Mouse (Mus musculus) midbrain, embryonic 12.5 days (tissue): ENCODE measurements around the gene Fam234b. TPM values are rescaled to one million over a fixed set of nuclear protein-coding genes. Genes with fewer than 3 reads are reported as not detected.

ENCODE experiments used
- ATAC-seq: fragments of 200-750 bp; cut with Nextera tagmentation; 2 replicates; pipeline ENCODE4 v1.8.0; 2017; ENCODE audit warnings: low read depth, moderate TSS enrichment, moderate library complexity; ENCODE audit not compliant: low FRiP score
- H3K27ac ChIP-seq: fragments of 300-500 bp; sonication (generic); replicated peaks from 2 replicates; pipeline ENCODE4 v1.5.1; 2016; ENCODE audit warnings: mild to moderate bottlenecking
- H3K27me3 ChIP-seq: fragments of 300-500 bp; sonication (generic); 2 replicates; pipeline ENCODE4 v1.6.1; 2016; ENCODE audit warnings: mild to moderate bottlenecking
- H3K36me3 ChIP-seq: fragments of 300-500 bp; sonication (generic); 2 replicates; pipeline ENCODE4 v1.6.1; 2016
- H3K4me1 ChIP-seq: fragments of 300-500 bp; sonication (generic); 2 replicates; pipeline ENCODE4 v1.6.1; 2016
- H3K4me2 ChIP-seq: fragments of 300-500 bp; sonication (generic); replicated peaks from 2 replicates; pipeline ENCODE4 v1.6.1; 2016; ENCODE audit warnings: mild to moderate bottlenecking, moderate library complexity
- H3K4me3 ChIP-seq: fragments of 300-500 bp; sonication (generic); 2 replicates; pipeline ENCODE4 v1.5.1; 2016; ENCODE audit warnings: mild to moderate bottlenecking
- H3K9ac ChIP-seq: fragments of 300-500 bp; sonication (generic); replicated peaks from 2 replicates; pipeline ENCODE4 v1.6.1; 2016; ENCODE audit warnings: mild to moderate bottlenecking, moderate library complexity
- H3K9me3 ChIP-seq: fragments of 300-500 bp; sonication (generic); 2 replicates; pipeline ENCODE4 v1.6.1; 2016; ENCODE audit warnings: mild to moderate bottlenecking
- WGBS: fragments of 180-500 bp; shearing (Covaris S2); methylation state at CpG from one replicate; pipeline ENCODE4 v1.1.7; 2016; 5-methylcytosine and 5-hydroxymethylcytosine counted together
- polyA plus RNA-seq: library from polyadenylated mRNA; unstranded; fragments of >200 nt; fragmentation: Nextera tagmentation; extraction: Ambion mirVana; gene quantifications from 2 replicates; pipeline ENCODE4 v1.2.1, GENCODE M21; 2016

Fam234b gene
- polyA plus RNA-seq, 1 experiment from 2014 or later, result 39.0 TPM

DNA sequence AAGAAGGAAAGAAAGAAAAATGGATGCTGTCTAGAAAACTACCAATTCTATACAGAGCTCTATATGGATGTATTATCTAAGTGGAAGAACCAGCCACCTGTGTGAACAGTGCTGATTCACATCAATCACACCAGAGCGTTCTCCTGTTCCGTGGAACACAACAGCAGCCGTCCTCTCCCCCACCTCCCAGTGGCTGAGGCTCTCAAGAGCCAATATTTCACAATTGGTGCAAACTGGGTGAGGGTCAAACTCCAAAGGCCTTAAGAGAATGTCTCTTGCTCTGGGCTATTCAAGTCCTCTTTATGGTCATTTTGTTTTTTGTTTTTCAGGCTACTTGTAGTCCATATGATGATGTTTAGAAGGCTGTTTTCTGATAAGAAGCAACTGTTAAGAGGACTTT, 32.6 kb upstream of the Fam234b start:
- no peak overlapping the region for H3K27ac ChIP-seq
- peaks cover 21% of the 10 kb centered on the region for H3K27me3 ChIP-seq
- H3K9ac ChIP-seq, result no peak overlapping the region
- peaks cover 12% of the 10 kb centered on the region for H3K4me1 ChIP-seq
- H3K4me2 ChIP-seq, result no peak overlapping the region
- no peak for ATAC-seq
- 92% methylated on average over 3 of the region's 3 CpGs for WGBS
- H3K36me3 ChIP-seq, result no peaks in the 10 kb centered on the region
- no peak overlapping the region for H3K4me3 ChIP-seq
- no peaks in the 10 kb centered on the region for H3K9me3 ChIP-seq

DNA sequence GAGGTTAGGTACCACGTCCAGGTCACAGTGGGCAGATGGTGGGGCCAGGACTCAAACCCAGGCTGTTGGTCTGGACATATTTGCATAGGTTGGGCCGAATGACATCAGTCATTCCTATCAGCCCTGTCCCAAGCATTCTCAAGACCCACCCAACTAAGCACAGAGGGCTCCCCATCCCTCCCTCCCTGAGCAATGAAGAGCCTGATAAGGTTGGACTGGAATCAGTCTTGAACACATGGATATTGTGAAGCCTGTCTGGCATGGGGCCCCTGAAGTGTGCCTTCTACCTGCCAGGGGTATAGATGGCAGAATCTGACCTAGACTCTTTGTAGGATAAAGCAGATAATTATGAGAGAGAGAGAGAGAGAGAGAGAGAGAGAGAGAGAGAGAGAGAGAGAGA, 32.1 kb upstream of the Fam234b start:
- no peak overlapping the region for H3K4me2 ChIP-seq
- peaks cover 21% of the 10 kb centered on the region for H3K27me3 ChIP-seq
- H3K9ac ChIP-seq, result no peak overlapping the region
- peaks cover 12% of the 10 kb centered on the region for H3K4me1 ChIP-seq
- WGBS, result 72% methylated on average over 2 of the region's 2 CpGs
- no peaks in the 10 kb centered on the region for H3K9me3 ChIP-seq
- H3K36me3 ChIP-seq, result no peaks in the 10 kb centered on the region
- no peak overlapping the region for H3K4me3 ChIP-seq
- H3K27ac ChIP-seq, result no peak overlapping the region
- ATAC-seq, result no peak

DNA sequence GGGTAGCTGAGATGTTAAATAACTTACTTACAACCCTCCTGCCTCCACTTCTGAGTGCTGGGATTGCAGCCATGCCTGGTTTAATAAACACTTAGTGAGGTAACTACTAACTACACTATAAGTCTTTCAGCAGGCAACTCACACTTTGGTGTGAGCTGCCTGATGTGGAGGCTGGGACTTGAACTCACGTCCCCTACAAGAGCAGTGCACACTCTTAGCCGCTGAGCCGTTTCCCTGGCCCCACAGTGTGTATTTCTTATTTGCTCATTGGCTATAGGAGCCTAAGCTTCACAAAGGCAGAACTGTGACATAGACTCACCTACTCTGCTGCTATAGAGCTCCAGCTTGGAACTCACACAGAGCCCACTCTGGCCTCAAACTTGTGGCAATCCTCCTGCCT, 31.5 kb upstream of the Fam234b start:
- 92% methylated on average over 3 of the region's 3 CpGs for WGBS
- Histone ChIP-seq H3K4me3 (no peak overlapping the region), H3K9ac (no peak overlapping the region), H3K27ac (no peak overlapping the region), H3K27me3 (peaks cover 21% of the 10 kb centered on the region), H3K9me3 (no peaks in the 10 kb centered on the region), H3K36me3 (no peaks in the 10 kb centered on the region), H3K4me1 (peaks cover 12% of the 10 kb centered on the region), H3K4me2 (no peak overlapping the region)
- no peak for ATAC-seq

DNA sequence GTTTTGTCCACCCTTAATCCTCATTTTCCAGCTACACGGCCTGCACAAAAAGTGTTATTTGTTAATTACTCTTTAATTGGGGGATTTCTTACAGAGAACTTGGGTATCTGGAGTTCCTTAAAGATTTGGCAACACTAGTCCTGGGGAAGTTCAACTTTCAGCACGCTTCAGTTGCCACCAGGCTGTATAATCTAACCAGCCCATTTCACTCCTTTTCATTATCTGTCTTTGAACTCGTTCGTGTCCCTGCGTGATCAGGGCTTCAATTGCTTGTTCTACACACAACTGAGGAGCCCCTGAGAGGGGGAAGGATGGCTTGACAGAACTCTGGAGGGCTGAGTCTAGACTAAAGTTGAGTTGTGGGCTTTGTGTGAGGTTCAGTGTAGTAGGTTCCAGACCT, 31.1 kb upstream of the Fam234b start:
- WGBS, result 47% methylated on average over 5 of the region's 5 CpGs

DNA sequence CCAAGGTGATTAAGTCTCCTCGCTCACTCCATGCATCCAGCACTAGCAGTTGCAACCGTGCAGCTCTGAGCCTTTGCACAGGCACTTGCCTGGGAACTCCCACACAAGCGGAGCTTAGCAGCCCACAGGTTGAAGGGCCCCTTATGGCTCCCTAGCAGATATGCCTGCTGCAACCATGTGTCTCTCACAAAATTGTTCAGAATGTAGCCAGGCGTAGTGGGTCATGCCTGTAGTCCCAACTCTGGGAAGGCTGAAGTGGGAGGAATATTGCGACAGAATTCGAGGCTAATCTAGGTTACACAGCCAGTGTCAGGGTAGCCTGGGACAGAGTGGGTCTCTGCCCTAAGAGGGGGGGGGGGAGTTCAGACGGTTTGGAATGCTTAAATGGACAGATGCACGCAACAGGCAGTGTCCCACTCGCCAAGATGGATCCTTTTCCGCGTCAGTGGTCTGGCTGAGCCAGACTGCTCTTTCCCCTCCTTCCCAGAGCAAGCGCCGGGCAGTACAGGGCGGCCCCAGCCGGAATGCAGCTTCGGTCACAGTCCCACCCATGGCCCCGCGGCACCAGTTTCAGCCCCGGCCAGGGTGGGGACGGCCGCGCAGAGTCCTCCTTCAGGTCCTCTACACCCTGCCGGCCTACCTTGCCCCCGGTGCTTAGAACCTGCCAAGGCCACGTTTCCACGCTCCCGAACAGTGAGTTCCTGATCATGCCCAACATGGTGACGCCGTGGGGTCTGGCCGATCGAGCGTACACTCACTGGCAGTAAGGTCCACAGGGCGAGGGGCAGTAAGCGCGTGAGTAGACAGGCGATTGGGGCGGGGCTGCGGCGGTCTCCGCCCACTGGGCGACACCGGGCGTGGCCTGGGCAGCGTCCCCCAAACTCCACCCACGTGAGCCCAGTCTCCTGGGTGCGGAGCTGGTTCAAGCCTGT, 30.1 kb upstream of the Fam234b start:
- Histone ChIP-seq H3K9me3 (no peaks in the 10 kb centered on the region), H3K27ac (no peak overlapping the region)
- 3% methylated on average over 46 of the region's 46 CpGs for WGBS

More for the DNA sequence above, 31.1 kb upstream of the Fam234b start:
- Histone ChIP-seq H3K4me3 (no peak overlapping the region), H3K9me3 (no peaks in the 10 kb centered on the region), H3K4me1 (peaks cover 12% of the 10 kb centered on the region), H3K27ac (no peak overlapping the region), H3K27me3 (peaks cover 21% of the 10 kb centered on the region), H3K9ac (no peak overlapping the region), H3K36me3 (no peaks in the 10 kb centered on the region), H3K4me2 (no peak overlapping the region)
- ATAC-seq, result no peak

DNA sequence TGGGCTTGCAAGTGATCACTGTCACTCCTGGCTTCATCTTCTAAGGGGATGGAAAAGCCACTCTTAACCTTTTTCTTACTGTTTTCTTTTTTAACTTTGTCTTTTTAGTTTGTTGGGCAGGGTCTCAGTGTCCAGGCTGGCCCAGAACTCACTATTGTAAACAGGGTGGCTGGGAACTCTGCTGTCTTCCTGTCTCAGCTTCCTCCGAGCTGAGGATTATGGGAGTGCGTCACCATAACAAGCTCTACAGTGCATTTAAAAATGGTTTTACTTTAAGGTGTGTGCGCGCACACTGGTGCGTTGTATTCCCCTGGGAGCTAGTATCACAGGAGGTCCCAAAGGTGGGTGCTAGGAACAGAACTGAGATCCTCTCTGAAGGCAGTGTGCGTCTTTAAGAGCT, 29.3 kb upstream of the Fam234b start:
- Histone ChIP-seq H3K27ac (no peak overlapping the region), H3K4me2 (peak overlapping the region; percentile 77), H3K4me1 (peaks cover 12% of the 10 kb centered on the region), H3K4me3 (peak overlapping the region; percentile 49), H3K9me3 (no peaks in the 10 kb centered on the region), H3K9ac (peak overlapping the region; percentile 60; the same call in 1 of the 2 replicates), H3K27me3 (peaks cover 21% of the 10 kb centered on the region), H3K36me3 (no peaks in the 10 kb centered on the region)
- no peak for ATAC-seq
- 78% methylated on average over 6 of the region's 6 CpGs for WGBS

More for the DNA sequence above, 30.1 kb upstream of the Fam234b start:
- Histone ChIP-seq H3K4me3 (peak overlapping the region; percentile 49), H3K4me1 (peaks cover 12% of the 10 kb centered on the region), H3K9ac (peak overlapping the region; percentile 60; the same call in 1 of the 2 replicates), H3K4me2 (peak overlapping the region; percentile 77), H3K27me3 (peaks cover 21% of the 10 kb centered on the region), H3K36me3 (no peaks in the 10 kb centered on the region)
- peak; percentile 90 for ATAC-seq

DNA sequence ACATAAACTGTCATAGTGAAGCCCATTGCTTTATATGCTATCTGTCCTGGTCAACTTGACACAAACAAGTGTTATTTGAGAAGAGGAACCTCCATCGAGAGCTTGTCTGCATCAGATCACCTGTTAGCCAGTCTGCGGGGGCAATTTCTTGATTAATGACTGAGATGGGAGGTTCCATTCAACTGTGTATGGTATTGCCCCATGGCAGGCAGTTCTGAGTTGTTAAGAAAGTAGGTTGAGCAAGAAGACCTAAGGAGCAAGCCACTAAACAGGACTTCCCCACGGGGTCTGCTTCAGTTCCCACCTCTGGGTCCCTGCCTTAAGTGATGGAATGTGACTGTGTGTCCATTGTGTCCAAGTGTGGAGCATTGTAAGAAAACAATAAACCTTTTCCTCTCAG, 28.5 kb upstream of the Fam234b start:
- no peak overlapping the region for H3K4me2 ChIP-seq
- H3K9ac ChIP-seq, result no peak overlapping the region
- H3K4me3 ChIP-seq, result no peak overlapping the region
- no peak overlapping the region for H3K27ac ChIP-seq
- H3K36me3 ChIP-seq, result no peaks in the 10 kb centered on the region
- H3K4me1 ChIP-seq, result peaks cover 12% of the 10 kb centered on the region
- ATAC-seq, result no peak
- no peaks in the 10 kb centered on the region for H3K9me3 ChIP-seq
- H3K27me3 ChIP-seq, result peaks cover 21% of the 10 kb centered on the region
- 90% methylated on average over 3 of the region's 3 CpGs for WGBS

DNA sequence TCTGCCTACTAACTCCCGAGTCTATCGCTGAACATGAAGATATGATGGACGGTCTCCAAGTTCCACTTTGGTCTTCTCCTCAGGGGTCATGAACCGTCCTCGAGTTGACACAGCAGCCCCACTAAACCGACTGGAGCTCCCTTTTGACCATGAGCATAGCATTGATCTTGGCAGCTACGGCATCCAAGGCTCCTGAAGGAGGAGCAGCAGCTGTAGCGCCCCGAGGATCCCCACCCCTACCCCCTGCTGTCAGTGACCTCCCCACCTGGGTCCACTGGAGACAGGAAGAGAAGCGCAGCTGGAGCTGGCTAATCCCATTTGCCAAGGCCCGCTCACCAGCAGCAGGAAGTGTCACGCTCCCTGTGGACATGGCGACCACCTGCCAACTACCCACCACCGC, 26.0 kb upstream of the Fam234b start:
- peaks cover 12% of the 10 kb centered on the region for H3K4me1 ChIP-seq
- H3K9me3 ChIP-seq, result no peaks in the 10 kb centered on the region
- no peaks in the 10 kb centered on the region for H3K36me3 ChIP-seq
- H3K9ac ChIP-seq, result no peak overlapping the region
- no peak for ATAC-seq
- no peak overlapping the region for H3K4me3 ChIP-seq
- peaks cover 10% of the 10 kb centered on the region for H3K27me3 ChIP-seq
- H3K27ac ChIP-seq, result no peak overlapping the region
- no peak overlapping the region for H3K4me2 ChIP-seq
- 71% methylated on average over 14 of the region's 14 CpGs for WGBS

DNA sequence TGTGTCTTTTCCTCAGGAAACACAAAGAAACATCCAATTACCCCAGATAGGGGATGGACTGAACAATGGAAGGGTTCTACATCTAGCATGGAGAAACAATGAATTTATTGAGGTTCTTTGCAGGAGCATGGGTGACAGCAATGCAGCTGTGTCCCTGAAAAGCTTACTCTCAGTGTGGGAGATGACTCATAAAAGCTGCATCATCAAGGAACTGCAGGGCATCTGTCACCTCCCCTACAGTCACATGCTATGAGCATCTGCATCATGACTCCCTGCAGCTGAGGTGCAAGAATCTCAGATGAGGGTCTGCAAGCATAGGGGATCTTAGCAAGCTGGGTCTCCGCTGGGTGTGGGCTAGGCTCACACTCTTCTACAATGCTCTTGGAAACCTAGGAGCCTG, 22.8 kb upstream of the Fam234b start:
- ATAC-seq, result no peak

DNA sequence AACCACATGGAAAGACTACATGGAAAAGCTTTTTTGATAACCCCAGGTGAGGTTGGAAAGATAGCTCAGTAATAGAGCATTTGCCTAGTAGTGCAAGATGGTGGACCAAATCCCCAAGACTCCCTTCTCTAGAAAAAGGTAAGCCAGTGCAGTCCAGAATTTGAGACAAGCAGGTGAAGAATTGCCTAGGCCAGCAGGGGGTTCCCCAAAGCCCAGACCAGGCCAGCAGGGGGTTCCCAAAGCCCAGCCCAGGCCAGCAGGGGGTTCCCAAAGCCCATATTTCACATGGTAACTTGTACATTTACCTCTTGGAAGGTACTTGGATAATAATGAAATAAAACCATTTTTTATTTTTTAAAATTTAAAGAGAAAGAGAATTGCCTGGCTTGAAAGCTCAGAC, 20.5 kb upstream of the Fam234b start:
- no peaks in the 10 kb centered on the region for H3K9me3 ChIP-seq
- no peak for ATAC-seq
- H3K27ac ChIP-seq, result no peak overlapping the region
- H3K4me3 ChIP-seq, result no peak overlapping the region
- H3K4me2 ChIP-seq, result no peak overlapping the region
- H3K27me3 ChIP-seq, result no peaks in the 10 kb centered on the region; the same call in 1 of the 2 replicates
- no peaks in the 10 kb centered on the region for H3K4me1 ChIP-seq
- no peak overlapping the region for H3K9ac ChIP-seq
- H3K36me3 ChIP-seq, result no peaks in the 10 kb centered on the region

More for the DNA sequence above, 22.8 kb upstream of the Fam234b start:
- Histone ChIP-seq H3K4me2 (no peak overlapping the region), H3K9ac (no peak overlapping the region), H3K27me3 (no peaks in the 10 kb centered on the region; the same call in 1 of the 2 replicates), H3K4me1 (no peaks in the 10 kb centered on the region), H3K9me3 (no peaks in the 10 kb centered on the region), H3K4me3 (no peak overlapping the region), H3K27ac (no peak overlapping the region), H3K36me3 (no peaks in the 10 kb centered on the region)
- 100% methylated on average over 1 of the region's 1 CpGs for WGBS

DNA sequence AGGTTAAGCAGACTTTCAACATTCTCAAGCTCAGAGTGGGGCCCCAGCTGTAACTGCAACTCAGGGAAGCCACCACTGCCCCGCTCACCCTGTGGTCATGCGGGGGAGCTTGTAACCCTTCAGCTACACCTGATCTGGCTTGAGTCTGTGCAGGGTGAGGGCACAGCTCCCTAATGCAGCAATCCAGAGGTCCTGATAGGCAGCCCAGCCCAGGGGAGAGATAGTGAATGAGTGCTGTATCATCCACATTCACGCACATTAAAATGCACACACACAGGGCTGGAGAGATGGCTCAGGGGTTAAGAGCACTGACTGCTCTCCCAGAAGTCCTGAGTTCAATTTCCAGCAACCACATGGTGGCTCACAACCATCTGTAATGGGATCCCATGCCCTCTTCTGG, 19.2 kb upstream of the Fam234b start:
- WGBS, result 57% methylated on average over 3 of the region's 3 CpGs

DNA sequence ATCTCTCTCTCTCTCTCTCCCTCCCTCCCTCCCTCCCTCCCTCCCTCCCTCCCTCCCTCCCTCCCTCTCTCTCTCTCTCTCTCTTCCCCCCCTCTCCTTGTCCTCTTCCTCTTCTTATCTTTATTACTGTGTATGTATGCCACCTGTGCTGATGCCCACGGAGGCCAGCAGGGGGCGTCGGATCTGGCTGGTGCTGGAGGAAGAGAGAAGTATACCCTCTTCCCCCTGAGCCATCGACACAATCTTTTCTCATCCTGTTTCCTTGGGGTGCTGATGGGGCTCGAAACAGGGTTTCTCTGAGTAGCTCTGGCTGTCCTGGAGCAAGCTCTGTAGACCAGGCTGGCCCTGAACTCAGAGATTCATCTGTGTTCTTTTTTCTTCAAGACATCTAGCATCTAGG, 14.9 kb upstream of the Fam234b start:
- WGBS, result 63% methylated on average over 5 of the region's 5 CpGs
- Histone ChIP-seq H3K4me3 (no peak overlapping the region), H3K4me1 (no peaks in the 10 kb centered on the region), H3K4me2 (no peak overlapping the region), H3K27me3 (no peaks in the 10 kb centered on the region; the same call in 1 of the 2 replicates), H3K9ac (no peak overlapping the region), H3K27ac (no peak overlapping the region), H3K9me3 (no peaks in the 10 kb centered on the region), H3K36me3 (no peaks in the 10 kb centered on the region)
- ATAC-seq, result no peak

More for the DNA sequence above, 19.2 kb upstream of the Fam234b start:
- Histone ChIP-seq H3K27ac (no peak overlapping the region), H3K9ac (no peak overlapping the region), H3K4me2 (no peak overlapping the region), H3K4me3 (no peak overlapping the region), H3K36me3 (no peaks in the 10 kb centered on the region), H3K4me1 (no peaks in the 10 kb centered on the region), H3K9me3 (no peaks in the 10 kb centered on the region), H3K27me3 (no peaks in the 10 kb centered on the region; the same call in 1 of the 2 replicates)
- ATAC-seq, result no peak
